Mouse (Mus musculus) liver, adult 2 months (tissue): ENCODE measurements around the gene Lef1.

ENCODE experiments used
- CTCF ChIP-seq: fragments of 200-500 bp; IDR thresholded peaks from 2 replicates; pipeline ENCODE4 v1.5.1; 2011; ENCODE audit warnings: low read depth, low read length, control low read depth
- POLR2A ChIP-seq: fragments of 200-500 bp; IDR thresholded peaks from 2 replicates; pipeline ENCODE4 v1.6.1; 2011; ENCODE audit warnings: low read length, control low read depth; ENCODE audit not compliant: insufficient read depth; ENCODE audit errors: extremely low read depth

DNA sequence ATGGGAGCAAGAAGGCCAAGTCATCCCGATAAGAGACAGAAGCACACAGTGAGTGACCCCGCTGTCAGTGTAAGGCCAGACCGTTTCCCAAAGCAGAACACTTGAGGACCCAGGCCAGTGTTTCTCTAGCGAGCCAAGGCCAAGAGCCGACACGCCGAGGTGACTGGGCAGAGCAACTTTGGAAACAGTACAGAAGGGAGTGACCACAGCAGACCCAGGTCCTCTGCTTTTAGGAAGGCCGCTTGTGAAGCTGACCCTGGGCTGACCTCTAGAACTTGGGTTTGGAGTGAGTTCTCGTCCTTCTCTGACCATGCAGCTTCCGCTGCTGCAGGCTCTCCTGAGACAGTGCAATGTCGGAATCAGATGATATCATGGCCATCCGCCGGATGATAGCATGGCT lies 140.7 kb downstream of the Lef1 start:
- TF ChIP-seq CTCF (no peak), POLR2A (no peak)
